Mouse (Mus musculus): Measurements from ENCODE around the gene Sfpq. TPM values are rescaled to one million over a fixed set of nuclear protein-coding genes. Genes with fewer than 3 reads are reported as not detected.

Gene Sfpq
- polyA plus RNA-seq, 1 experiment from 2014 or later = 155 TPM

GRCm38 (mm10) chr4:127080806-127081205 lies 59.7 kb downstream of the Sfpq start:
- Histone ChIP-seq H3K36me3 (ENCODE audit: control insufficient read depth, insufficient read depth, low read length) (no peaks in the 10 kb centered on the region), H3K4me2 (ENCODE audit: low read depth) (no peak overlapping the region), H3K9me3 (ENCODE audit: control insufficient read depth, low read length) (no peaks in the 10 kb centered on the region), H3K27ac (ENCODE audit: low read depth, low read length) (no peak overlapping the region), H3K4me1 (ENCODE audit: control insufficient read depth, insufficient read depth, low read length) (peaks cover 3% of the 10 kb centered on the region; the same call in 1 of the 2 replicates), H3K9ac (ENCODE audit: low read length) (no peak overlapping the region), H3K27me3 (ENCODE audit: control insufficient read depth, insufficient read depth, low read length) (no peaks in the 10 kb centered on the region), H3K4me3 (ENCODE audit: low read depth, low read length) (no peak overlapping the region)
- 38% methylated on average over 1 of the region's 1 CpGs for WGBS
- no peak for ATAC-seq (ENCODE audit: insufficient read depth, low FRiP score, low TSS enrichment)
- DNase-seq (ENCODE audit: low spot score) = no peak

DNA sequence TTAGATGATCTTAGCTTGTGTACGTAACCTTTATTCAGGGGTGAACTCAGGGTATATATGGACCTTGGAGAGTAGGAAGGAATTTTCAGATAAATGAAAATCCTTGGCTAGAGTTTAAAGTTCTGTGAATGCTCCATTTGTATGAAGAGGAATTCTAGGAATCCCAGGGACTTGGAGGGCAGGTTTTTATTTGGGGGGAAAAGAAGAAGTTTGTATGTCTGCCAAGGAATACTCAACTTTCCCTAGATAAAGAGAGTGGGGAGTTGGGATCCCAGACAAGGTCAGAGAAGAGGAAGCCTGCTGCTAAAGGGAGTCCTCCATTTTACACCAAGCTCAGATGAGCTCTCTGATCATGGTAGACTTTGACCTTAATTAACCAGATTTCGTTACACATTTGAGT lies 62.0 kb downstream of the Sfpq start:
- Histone ChIP-seq H3K9ac (ENCODE audit: low read length) (no peak overlapping the region), H3K9me3 (ENCODE audit: control insufficient read depth, low read length) (no peaks in the 10 kb centered on the region), H3K36me3 (ENCODE audit: control insufficient read depth, insufficient read depth, low read length) (no peaks in the 10 kb centered on the region), H3K4me2 (ENCODE audit: low read depth) (no peak overlapping the region), H3K4me1 (ENCODE audit: control insufficient read depth, insufficient read depth, low read length) (no peaks in the 10 kb centered on the region), H3K27ac (ENCODE audit: low read depth, low read length) (no peak overlapping the region), H3K27me3 (ENCODE audit: control insufficient read depth, insufficient read depth, low read length) (no peaks in the 10 kb centered on the region), H3K4me3 (ENCODE audit: low read depth, low read length) (no peak overlapping the region)
- DNase-seq (ENCODE audit: low spot score) (no peak), ATAC-seq (ENCODE audit: insufficient read depth, low FRiP score, low TSS enrichment) (no peak)
- WGBS = 94% methylated on average over 2 of the region's 2 CpGs

GRCm38 (mm10) chr4:127085761-127086160 lies 64.6 kb downstream of the Sfpq start:
- H3K4me1 ChIP-seq (ENCODE audit: control insufficient read depth, insufficient read depth, low read length) = no peaks in the 10 kb centered on the region
- no peak overlapping the region for H3K27ac ChIP-seq (ENCODE audit: low read depth, low read length)
- no peak overlapping the region for H3K9ac ChIP-seq (ENCODE audit: low read length)
- no peaks in the 10 kb centered on the region for H3K27me3 ChIP-seq (ENCODE audit: control insufficient read depth, insufficient read depth, low read length)
- H3K4me2 ChIP-seq (ENCODE audit: low read depth) = no peak overlapping the region
- H3K36me3 ChIP-seq (ENCODE audit: control insufficient read depth, insufficient read depth, low read length) = no peaks in the 10 kb centered on the region
- 81% methylated on average over 1 of the region's 1 CpGs for WGBS
- ATAC-seq (ENCODE audit: insufficient read depth, low FRiP score, low TSS enrichment) (no peak), DNase-seq (ENCODE audit: low spot score) (no peak)
- no peaks in the 10 kb centered on the region for H3K9me3 ChIP-seq (ENCODE audit: control insufficient read depth, low read length)
- H3K4me3 ChIP-seq (ENCODE audit: low read depth, low read length) = no peak overlapping the region

Other genes starting within 250 kb of the Sfpq start
- gene Zmym4, start 53.2 kb upstream of the Sfpq start, polyA plus RNA-seq (2014; fragmentation: Nextera tagmentation; extraction: Ambion mirVana) = 24.2 and 30.4 TPM in 2 replicates
- 33.5 and 37.9 TPM in 2 replicates for gene Zmym1, start 39.8 kb downstream of the Sfpq start, polyA plus RNA-seq (2014; fragmentation: Nextera tagmentation; extraction: Ambion mirVana)
- gene Zmym6, start 56.1 kb downstream of the Sfpq start, polyA plus RNA-seq (2014; fragmentation: Nextera tagmentation; extraction: Ambion mirVana) = 28.3 and 30.0 TPM in 2 replicates
- gene Tmem35b, start 102.4 kb downstream of the Sfpq start, polyA plus RNA-seq (2014; fragmentation: Nextera tagmentation; extraction: Ambion mirVana) = 11.7 and 13.5 TPM in 2 replicates
- 5.6 and 5.7 TPM in 2 replicates for gene Dlgap3, start 147.9 kb downstream of the Sfpq start, polyA plus RNA-seq (2014; fragmentation: Nextera tagmentation; extraction: Ambion mirVana)
- 57.0 and 58.6 TPM in 2 replicates for gene Smim12, start 222.5 kb downstream of the Sfpq start, polyA plus RNA-seq (2014; fragmentation: Nextera tagmentation; extraction: Ambion mirVana)

Measured in neural tube, embryonic 11.5 days (tissue).